Mouse (Mus musculus): ENCODE data around the gene Cntn2. TPM values are rescaled to one million over a fixed set of nuclear protein-coding genes. Genes with fewer than 3 reads are reported as not detected.

Cntn2 gene
- total and polyA plus RNA-seq, 2 experiments, result under 0.01 to 0.48 TPM

GRCm38 (mm10) chr1:132564946-132565345 is 21.9 kb upstream of the Cntn2 start:
- no peaks in the 10 kb centered on the region for H3K36me3 ChIP-seq (ENCODE audit: control insufficient read depth, insufficient read depth, low read length)
- H3K79me2 ChIP-seq (ENCODE audit: control insufficient read depth, insufficient read depth, low read length), result no peaks in the 10 kb centered on the region
- H3K9ac ChIP-seq (ENCODE audit: low read depth, low read length), result no peak overlapping the region
- no peaks in the 10 kb centered on the region for H3K4me1 ChIP-seq (ENCODE audit: control insufficient read depth, insufficient read depth, low read length)
- TF ChIP-seq CTCF (IDR thresholded peaks at IDR 0.05; ENCODE audit: low read depth, low read length), result no peak
- no peak for TF ChIP-seq POLR2A (IDR thresholded peaks at IDR 0.05; ENCODE audit: extremely low read depth, insufficient read depth, low read length)
- H3K27ac ChIP-seq (replicated peaks; ENCODE audit: insufficient read depth, low read depth, low read length), result no peak overlapping the region
- no peaks in the 10 kb centered on the region for H3K27me3 ChIP-seq (ENCODE audit: control insufficient read depth, insufficient read depth, low read length)
- 29% methylated on average over 6 of the region's 6 CpGs for WGBS
- no peak overlapping the region for H3K4me3 ChIP-seq (ENCODE audit: insufficient read depth, low read depth, low read length)
- no peak for DNase-seq (ENCODE audit: extremely low read depth, low read depth, low spot score)

GRCm38 (mm10) chr1:132562337-132562795 is 19.3 kb upstream of the Cntn2 start:
- 71% methylated on average over 10 of the region's 10 CpGs for WGBS
- Histone ChIP-seq H3K79me2 (ENCODE audit: control insufficient read depth, insufficient read depth, low read length) (no peaks in the 10 kb centered on the region), H3K27me3 (ENCODE audit: control insufficient read depth, insufficient read depth, low read length) (no peaks in the 10 kb centered on the region), H3K27ac (replicated peaks; ENCODE audit: insufficient read depth, low read depth, low read length) (no peak overlapping the region), H3K4me1 (ENCODE audit: control insufficient read depth, insufficient read depth, low read length) (no peaks in the 10 kb centered on the region), H3K4me3 (ENCODE audit: insufficient read depth, low read depth, low read length) (no peak overlapping the region), H3K36me3 (ENCODE audit: control insufficient read depth, insufficient read depth, low read length) (no peaks in the 10 kb centered on the region), H3K9ac (ENCODE audit: low read depth, low read length) (no peak overlapping the region)
- TF ChIP-seq CTCF (IDR thresholded peaks at IDR 0.05; ENCODE audit: low read depth, low read length) (no peak), POLR2A (IDR thresholded peaks at IDR 0.05; ENCODE audit: extremely low read depth, insufficient read depth, low read length) (no peak)
- no peak for DNase-seq (ENCODE audit: extremely low read depth, low read depth, low spot score)

- no peak for DNase-seq (ENCODE audit: extremely low read depth, low read depth, low spot score)
- no peaks in the 10 kb centered on the region for H3K36me3 ChIP-seq (ENCODE audit: control insufficient read depth, insufficient read depth, low read length)
These were observed 18.0 kb upstream of the Cntn2 start for GRCm38 (mm10) chr1:132560907-132561700.

GRCm38 (mm10) chr1:132559045-132559444 is 16.0 kb upstream of the Cntn2 start:
- TF ChIP-seq CTCF (IDR thresholded peaks at IDR 0.05; ENCODE audit: low read depth, low read length) (no peak), POLR2A (IDR thresholded peaks at IDR 0.05; ENCODE audit: extremely low read depth, insufficient read depth, low read length) (no peak)
- no peaks in the 10 kb centered on the region for H3K79me2 ChIP-seq (ENCODE audit: control insufficient read depth, insufficient read depth, low read length)
- no peak for DNase-seq (ENCODE audit: extremely low read depth, low read depth, low spot score)
- H3K36me3 ChIP-seq (ENCODE audit: control insufficient read depth, insufficient read depth, low read length), result no peaks in the 10 kb centered on the region
- no peaks in the 10 kb centered on the region for H3K4me1 ChIP-seq (ENCODE audit: control insufficient read depth, insufficient read depth, low read length)
- H3K27ac ChIP-seq (replicated peaks; ENCODE audit: insufficient read depth, low read depth, low read length), result no peak overlapping the region
- H3K4me3 ChIP-seq (ENCODE audit: insufficient read depth, low read depth, low read length), result no peak overlapping the region
- H3K27me3 ChIP-seq (ENCODE audit: control insufficient read depth, insufficient read depth, low read length), result no peaks in the 10 kb centered on the region
- H3K9ac ChIP-seq (ENCODE audit: low read depth, low read length), result no peak overlapping the region
- 69% methylated on average over 6 of the region's 6 CpGs for WGBS

More at GRCm38 (mm10) chr1:132560907-132561700, 18.0 kb upstream of the Cntn2 start:
- Histone ChIP-seq H3K27me3 (ENCODE audit: control insufficient read depth, insufficient read depth, low read length) (no peaks in the 10 kb centered on the region), H3K79me2 (ENCODE audit: control insufficient read depth, insufficient read depth, low read length) (no peaks in the 10 kb centered on the region), H3K4me1 (ENCODE audit: control insufficient read depth, insufficient read depth, low read length) (no peaks in the 10 kb centered on the region), H3K9ac (ENCODE audit: low read depth, low read length) (no peak overlapping the region), H3K4me3 (ENCODE audit: insufficient read depth, low read depth, low read length) (no peak overlapping the region), H3K27ac (replicated peaks; ENCODE audit: insufficient read depth, low read depth, low read length) (no peak overlapping the region)
- 81% methylated on average over 8 of the region's 8 CpGs for WGBS
- TF ChIP-seq POLR2A (IDR thresholded peaks at IDR 0.05; ENCODE audit: extremely low read depth, insufficient read depth, low read length) (no peak), CTCF (IDR thresholded peaks at IDR 0.05; ENCODE audit: low read depth, low read length) (no peak)

GRCm38 (mm10) chr1:132557901-132558631 is 15.0 kb upstream of the Cntn2 start:
- Histone ChIP-seq H3K36me3 (ENCODE audit: control insufficient read depth, insufficient read depth, low read length) (no peaks in the 10 kb centered on the region), H3K27me3 (ENCODE audit: control insufficient read depth, insufficient read depth, low read length) (no peaks in the 10 kb centered on the region), H3K9ac (ENCODE audit: low read depth, low read length) (no peak overlapping the region), H3K79me2 (ENCODE audit: control insufficient read depth, insufficient read depth, low read length) (no peaks in the 10 kb centered on the region), H3K4me3 (ENCODE audit: insufficient read depth, low read depth, low read length) (no peak overlapping the region), H3K27ac (replicated peaks; ENCODE audit: insufficient read depth, low read depth, low read length) (no peak overlapping the region), H3K4me1 (ENCODE audit: control insufficient read depth, insufficient read depth, low read length) (no peaks in the 10 kb centered on the region)
- TF ChIP-seq POLR2A (IDR thresholded peaks at IDR 0.05; ENCODE audit: extremely low read depth, insufficient read depth, low read length) (no peak), CTCF (IDR thresholded peaks at IDR 0.05; ENCODE audit: low read depth, low read length) (no peak)
- peak; percentile 67 for DNase-seq (ENCODE audit: extremely low read depth, low read depth, low spot score)
- WGBS, result 24% methylated on average over 9 of the region's 9 CpGs
